Comparison of ENCODE assay signal across 28 mouse cellular contexts in genomic region chr1:182345857-182346256, GRCm38 (mm10). TPM values are rescaled to one million over a fixed set of nuclear protein-coding genes. Genes with fewer than 3 reads are reported as not detected.
DNase-seq lines count a peak whose midpoint lies in the region; ATAC-seq and TF ChIP-seq lines count a peak whose summit lies in the region.
"Had no signal": no experiment of that assay in that cellular context is flagged by ENCODE, and none has a peak within 500 bp of the region (broad histone marks: within the 10 kb centered on the region; RNA-seq: fewer than 3 reads in every experiment).

No protein-coding gene starts in this region.

- intact Hi-C loops in gastrocnemius, adult 2 months (cut with DNase I), result loop anchor here (10.0 kb wide), 1 partner anchor 61 kb away; the partner anchor contains the start of gene Degs1
- intact Hi-C loops in heart, postnatal 10 days (cut with DNase I), result no loop called here

- no peaks in the 10 kb centered on the region for H3K27me3 ChIP-seq in heart, embryonic 13.5 days (replicated peaks)
- H3K27me3 ChIP-seq in hindbrain, embryonic 12.5 days, result no peaks in the 10 kb centered on the region
- H3K27me3 ChIP-seq: CH12.LX; embryonic facial prominence, embryonic 12.5 days; embryonic facial prominence, embryonic 15.5 days; Patski had no signal

- H3K4me3 ChIP-seq in gastrocnemius, adult 2 months, result no peak overlapping the region
- no peak overlapping the region for H3K4me3 ChIP-seq in heart, embryonic 13.5 days
- no peak overlapping the region for H3K4me3 ChIP-seq in hindbrain, embryonic 12.5 days
- H3K4me3 ChIP-seq: embryonic facial prominence, embryonic 12.5 days; embryonic facial prominence, embryonic 15.5 days; hindbrain, embryonic 10.5 days had no signal

- peaks cover 12% of the 10 kb centered on the region for H3K4me1 ChIP-seq in heart, embryonic 13.5 days
- H3K4me1 ChIP-seq in hindbrain, embryonic 12.5 days, result peaks cover 3% of the 10 kb centered on the region; the same call in 1 of the 2 replicates
- H3K4me1 ChIP-seq: embryonic facial prominence, embryonic 12.5 days; embryonic facial prominence, embryonic 15.5 days had no signal

- DNase-seq in gastrocnemius, adult 2 months, result no peak
- DNase-seq in gastrocnemius, adult 18-20 months (ENCODE audit: low spot score), result no peak
- no peak for DNase-seq in heart, postnatal 10 days
- DNase-seq in brain, adult 2 months (ENCODE audit: low read depth, low spot score), result peak; percentile 55
- DNase-seq: adrenal gland, postnatal 10 days; adrenal gland, postnatal 36 days; B cell, adult 2 months; cerebellum, adult 11 months; cerebellum, adult 2 months; cerebellum, adult 9-11 months; cerebellum, postnatal 25 days; gastrocnemius, postnatal 25 days; heart, postnatal 36 days; kidney, adult 18-20 months had no signal

- no peaks in the 10 kb centered on the region for H3K36me3 ChIP-seq in heart, embryonic 13.5 days
- no peaks in the 10 kb centered on the region for H3K36me3 ChIP-seq in hindbrain, embryonic 12.5 days
- H3K36me3 ChIP-seq: embryonic facial prominence, embryonic 12.5 days; embryonic facial prominence, embryonic 15.5 days; G1E; hindbrain, embryonic 10.5 days had no signal

- no peak for ATAC-seq in heart, embryonic 13.5 days (ENCODE audit: extremely low read depth, insufficient number of reproducible peaks, low FRiP score, low TSS enrichment)
- ATAC-seq in hindbrain, embryonic 12.5 days (ENCODE audit: low FRiP score), result no peak
- ATAC-seq: forebrain, embryonic 14.5 days; forebrain, postnatal 0 days; hindbrain, postnatal 0 days; inflammation-experienced regulatory T-cells, adult 6 months; intestine, embryonic 16.5 days; Patski had no signal

- H3K9ac ChIP-seq in heart, embryonic 13.5 days, result no peak overlapping the region
- no peak overlapping the region for H3K9ac ChIP-seq in hindbrain, embryonic 12.5 days
- H3K9ac ChIP-seq: embryonic facial prominence, embryonic 12.5 days; embryonic facial prominence, embryonic 15.5 days; forebrain, postnatal 0 days; hindbrain, embryonic 14.5 days had no signal

- no peaks in the 10 kb centered on the region for H3K9me3 ChIP-seq in heart, embryonic 13.5 days
- peaks cover 9% of the 10 kb centered on the region; the same call in 1 of the 2 replicates for H3K9me3 ChIP-seq in hindbrain, embryonic 12.5 days (replicated peaks)
- H3K9me3 ChIP-seq: embryonic facial prominence, embryonic 15.5 days had no signal

- H3K27ac ChIP-seq in gastrocnemius, adult 2 months, result peak overlapping the region; percentile 79; the same call in 1 of the 2 replicates
- H3K27ac ChIP-seq in heart, embryonic 13.5 days (replicated peaks), result peak overlapping the region; percentile 61; the same call in 1 of the 2 replicates
- no peak overlapping the region for H3K27ac ChIP-seq in hindbrain, embryonic 12.5 days
- H3K27ac ChIP-seq: embryonic facial prominence, embryonic 12.5 days; embryonic facial prominence, embryonic 15.5 days; hindbrain, embryonic 10.5 days; hindbrain, embryonic 14.5 days; hindbrain, postnatal 0 days had no signal

- no peak overlapping the region for H3K4me2 ChIP-seq in heart, embryonic 13.5 days
- no peak overlapping the region for H3K4me2 ChIP-seq in hindbrain, embryonic 12.5 days (replicated peaks)
- H3K4me2 ChIP-seq: embryonic facial prominence, embryonic 12.5 days; embryonic facial prominence, embryonic 15.5 days; hindbrain, embryonic 14.5 days had no signal

- 64% methylated on average over 2 of the region's 2 CpGs for WGBS in heart, embryonic 13.5 days
- WGBS in hindbrain, embryonic 12.5 days, result 86% methylated on average over 2 of the region's 2 CpGs

- TF ChIP-seq CTCF in gastrocnemius, adult 2 months (IDR thresholded peaks at IDR 0.05), result no peak

RNA-seq across cellular contexts. Expression of gene Fbxo28, which starts 4.4 kb away (rescaled TPM):
- total RNA-seq in gastrocnemius, adult 2 months (2021), result 10 to 100 TPM; 21.5 to 23.1 TPM
- total RNA-seq in gastrocnemius, adult 18-20 months (2021), result 10 to 100 TPM; 21.0 to 22.1 TPM
- 11.1 and 12.1 TPM in 2 replicates for polyA plus RNA-seq in heart, embryonic 13.5 days (2015; fragmentation: Nextera tagmentation; extraction: Ambion mirVana)
- total RNA-seq in heart, postnatal 10 days (2021), result 10 to 100 TPM; 23.5 to 26.1 TPM
- polyA plus RNA-seq in hindbrain, embryonic 12.5 days (2016; fragmentation: Nextera tagmentation; extraction: Ambion mirVana), result 35.9 and 36.5 TPM in 2 replicates
